Mouse (Mus musculus) MEL (cell line): ENCODE data around the gene Emilin3.

Experiments used
- CTCF ChIP-seq, 3 experiments: IDR thresholded peaks in 2 of 3; conservative IDR thresholded peaks in 1 of 3; 2 replicates each; pipeline ENCODE4 v1.5.1; 2011 to 2012; ENCODE audit warnings: low read length in 3 of 3, low read depth in 2 of 3, mild to moderate bottlenecking in 2 of 3, improper control_type of control experiment in 1 of 3, inconsistent platforms in 1 of 3, mixed read lengths in 1 of 3, moderate library complexity in 1 of 3; ENCODE audit not compliant: control insufficient read depth in 1 of 3, insufficient read depth in 1 of 3, poor library complexity in 1 of 3, severe bottlenecking in 1 of 3
- ELF1 ChIP-seq: IDR thresholded peaks from 2 replicates; pipeline ENCODE4 v1.6.1; 2014; ENCODE audit warnings: low read depth, mild to moderate bottlenecking, inconsistent platforms, low read length, improper control_type of control experiment, moderate library complexity
- ETS1 ChIP-seq: IDR thresholded peaks from 2 replicates; pipeline ENCODE4 v1.6.1; 2012; ENCODE audit warnings: low read depth, mild to moderate bottlenecking, inconsistent platforms, low read length, improper control_type of control experiment, moderate library complexity
- HCFC1 ChIP-seq: IDR thresholded peaks from 2 replicates; pipeline ENCODE4 v1.6.1; 2012; ENCODE audit warnings: low read depth, mild to moderate bottlenecking, inconsistent platforms, low read length, improper control_type of control experiment, moderate library complexity
- JUND ChIP-seq: IDR thresholded peaks from 2 replicates; pipeline ENCODE4 v1.6.1; 2011; ENCODE audit warnings: low read depth, mild to moderate bottlenecking, improper control_type of control experiment, low read length
- MAX ChIP-seq: IDR thresholded peaks from 2 replicates; pipeline ENCODE4 v1.6.1; 2011; ENCODE audit warnings: low read length, improper control_type of control experiment
- MYC ChIP-seq: IDR thresholded peaks from 2 replicates; pipeline ENCODE4 v1.6.1; 2011; ENCODE audit warnings: low read depth, mild to moderate bottlenecking, low read length, improper control_type of control experiment, moderate library complexity
- POLR2A ChIP-seq, 2 experiments: IDR thresholded peaks; 2 replicates each; pipeline ENCODE4 v1.6.1; 2011 to 2012; ENCODE audit warnings: low read length in 2 of 2, mild to moderate bottlenecking in 2 of 2, control low read depth in 1 of 2, improper control_type of control experiment in 1 of 2, low read depth in 1 of 2, moderate library complexity in 1 of 2; ENCODE audit not compliant: control insufficient read depth in 1 of 2, insufficient read depth in 1 of 2, poor library complexity in 1 of 2
- RAD21 ChIP-seq: IDR thresholded peaks from 2 replicates; pipeline ENCODE4 v1.6.1; 2011; ENCODE audit warnings: mild to moderate bottlenecking, low read depth, low read length, improper control_type of control experiment
- UBTF ChIP-seq: IDR thresholded peaks from 2 replicates; pipeline ENCODE4 v1.6.1; 2012; ENCODE audit warnings: low read depth, mild to moderate bottlenecking, inconsistent platforms, low read length, improper control_type of control experiment, moderate library complexity, borderline replicate concordance; ENCODE audit not compliant: insufficient read depth
- ZNF384 ChIP-seq: IDR thresholded peaks from 2 replicates; pipeline ENCODE4 v1.6.1; 2012; ENCODE audit warnings: low read depth, mild to moderate bottlenecking, inconsistent platforms, low read length, improper control_type of control experiment

- TF ChIP-seq CTCF (IDR thresholded peaks at IDR 0.05 in 2 of 3, conservative IDR thresholded peaks at IDR 0.05 in 1 of 3; ENCODE audit: control insufficient read depth in 1 of 3, insufficient read depth in 1 of 3, low read depth in 2 of 3, low read length in 3 of 3, poor library complexity in 1 of 3, severe bottlenecking in 1 of 3) = no peak
- TF ChIP-seq MYC = no peak
- TF ChIP-seq POLR2A (IDR thresholded peaks at IDR 0.05; ENCODE audit: control insufficient read depth in 1 of 2, insufficient read depth in 1 of 2, low read depth in 1 of 2, low read length in 2 of 2, poor library complexity in 1 of 2) = no peak
- TF ChIP-seq JUND = no peak
- no peak for TF ChIP-seq ELF1
- no peak for TF ChIP-seq RAD21
- TF ChIP-seq UBTF = no peak
- TF ChIP-seq HCFC1 = no peak
- no peak for TF ChIP-seq MAX
- TF ChIP-seq ETS1 = no peak
- TF ChIP-seq ZNF384 = no peak
These were observed 22.3 kb upstream of the Emilin3 start for GRCm38 (mm10) chr2:160934451-160934850.
